Mouse (Mus musculus): ENCODE results near the gene Tmem258.

GRCm38 (mm10) chr19:10247165-10247564 lies 43.4 kb downstream of the Tmem258 start:
- TF ChIP-seq POLR2A (IDR thresholded peaks at IDR 0.05; ENCODE audit: insufficient read length, low read depth), result no peak
- TF ChIP-seq USF1 (IDR thresholded peaks at IDR 0.05; ENCODE audit: low read depth), result no peak
- no peak for TF ChIP-seq SRF (IDR thresholded peaks at IDR 0.05; ENCODE audit: control insufficient read depth, insufficient read length, low read depth)
- TF ChIP-seq POLR2AphosphoS2 (IDR thresholded peaks at IDR 0.05; ENCODE audit: insufficient read length, low read depth), result no peak
- TF ChIP-seq MYOD1 (IDR thresholded peaks at IDR 0.05; ENCODE audit: control insufficient read depth in 1 of 3, insufficient read length in 2 of 3, low read depth in 2 of 3), result no peak
- TF ChIP-seq E2F4 (IDR thresholded peaks at IDR 0.05; ENCODE audit: insufficient read depth), result no peak
- no peak for TF ChIP-seq CEBPB (IDR thresholded peaks at IDR 0.05; ENCODE audit: insufficient read depth, poor library complexity, severe bottlenecking)
- no peak for TF ChIP-seq REST (IDR thresholded peaks at IDR 0.05; ENCODE audit: insufficient read depth, insufficient read length)
- TF ChIP-seq MYOG (IDR thresholded peaks at IDR 0.05; ENCODE audit: control insufficient read depth in 1 of 3, insufficient read depth in 1 of 3, insufficient read length in 2 of 3, low read depth in 2 of 3), result no peak
- no peak for TF ChIP-seq TCF12 (IDR thresholded peaks at IDR 0.05; ENCODE audit: insufficient read depth, poor library complexity, severe bottlenecking)
- TF ChIP-seq MAX (IDR thresholded peaks at IDR 0.05; ENCODE audit: low read depth), result no peak
